Comparison of ENCODE assay signal across 13 mouse cellular contexts in the genomic region with DNA sequence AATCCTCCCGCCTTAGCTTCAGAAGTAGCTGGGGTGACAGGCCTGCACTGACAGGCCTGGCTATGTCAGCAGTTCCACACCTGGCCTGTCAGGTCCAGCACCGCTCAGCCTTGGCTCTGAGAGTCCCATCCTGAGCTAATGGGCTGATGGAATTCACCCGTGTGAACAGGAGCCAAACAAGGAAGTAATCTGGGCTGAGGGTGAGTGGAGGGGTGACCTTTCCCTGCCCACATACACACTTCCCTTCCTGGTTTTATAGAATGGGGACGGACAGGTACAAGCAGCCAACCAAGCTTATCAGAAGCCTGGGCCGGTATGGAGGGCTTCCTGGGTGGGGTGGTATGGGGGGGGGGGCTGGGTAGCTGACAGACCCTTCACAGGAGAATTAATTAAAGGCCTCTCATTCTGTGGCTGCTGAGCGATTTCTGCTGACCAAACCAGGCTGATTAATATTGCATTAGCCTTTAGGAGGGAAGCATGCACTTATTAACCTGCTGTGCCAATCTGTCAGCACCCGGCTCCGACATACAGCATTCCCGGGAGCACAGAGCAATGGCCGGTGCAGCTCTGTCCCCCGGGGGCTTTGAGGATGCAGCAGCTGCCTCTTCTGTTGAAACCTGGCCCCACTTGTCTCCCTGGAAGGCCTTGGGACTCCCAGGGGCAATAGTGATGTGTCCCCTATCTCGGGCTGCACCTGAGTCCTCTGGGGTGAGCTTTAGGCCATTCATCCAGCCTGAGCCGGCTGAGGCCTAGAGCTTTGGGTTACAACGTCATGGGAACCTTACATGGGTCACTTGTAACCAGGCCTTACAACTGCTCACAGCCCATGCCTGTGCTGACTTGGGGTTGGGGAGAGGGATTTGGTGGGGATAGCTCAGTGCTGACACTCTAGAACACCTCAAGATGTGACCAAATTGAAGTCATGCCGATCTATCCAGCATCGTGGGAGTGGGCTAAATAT.
DNase-seq lines count a peak whose midpoint lies in the region; ATAC-seq and TF ChIP-seq lines count a peak whose summit lies in the region.
"Had no signal": no experiment of that assay in that cellular context is flagged by ENCODE, and none has a peak within 500 bp of the region (broad histone marks: within the 10 kb centered on the region; RNA-seq: fewer than 3 reads in every experiment).

No protein-coding gene starts in this region.

- no peaks in the 10 kb centered on the region for H3K27me3 ChIP-seq in hindbrain, embryonic 11.5 days (ENCODE audit: control insufficient read depth, insufficient read depth, low read length)
- H3K27me3 ChIP-seq in hindbrain, embryonic 14.5 days (ENCODE audit: control insufficient read depth, insufficient read depth, low read length), result no peaks in the 10 kb centered on the region
- H3K27me3 ChIP-seq in heart, adult 2 months (ENCODE audit: control insufficient read depth, insufficient read depth, low read length), result no peaks in the 10 kb centered on the region
- no peaks in the 10 kb centered on the region; the same call in 1 of the 2 replicates for H3K27me3 ChIP-seq in heart, embryonic 11.5 days (ENCODE audit: control insufficient read depth, insufficient read depth, low read length)
- H3K27me3 ChIP-seq: embryonic facial prominence, embryonic 12.5 days had no signal

- H3K9me3 ChIP-seq in hindbrain, embryonic 11.5 days (ENCODE audit: control insufficient read depth, low read length), result no peaks in the 10 kb centered on the region
- no peaks in the 10 kb centered on the region for H3K9me3 ChIP-seq in hindbrain, embryonic 14.5 days (ENCODE audit: control insufficient read depth, low read length)
- H3K9me3 ChIP-seq in heart, embryonic 11.5 days (replicated peaks; ENCODE audit: control insufficient read depth, low read length), result no peaks in the 10 kb centered on the region
- H3K9me3 ChIP-seq: embryonic facial prominence, embryonic 12.5 days; heart, embryonic 15.5 days; limb, embryonic 13.5 days had no signal

- H3K4me3 ChIP-seq in hindbrain, embryonic 11.5 days (ENCODE audit: low read depth, low read length), result no peak overlapping the region
- H3K4me3 ChIP-seq in hindbrain, embryonic 14.5 days (replicated peaks; ENCODE audit: low read length), result no peak overlapping the region
- H3K4me3 ChIP-seq in heart, adult 2 months, result no peak overlapping the region
- H3K4me3 ChIP-seq in heart, embryonic 11.5 days (ENCODE audit: low read depth, low read length), result no peak overlapping the region
- H3K4me3 ChIP-seq: embryonic facial prominence, embryonic 12.5 days; heart, embryonic 15.5 days; limb, embryonic 13.5 days had no signal

- no peaks in the 10 kb centered on the region for H3K79me2 ChIP-seq in heart, adult 2 months (replicated peaks; ENCODE audit: control insufficient read depth, insufficient read depth, low read length)

- no peak for TF ChIP-seq POLR2A in heart, adult 2 months (IDR thresholded peaks at IDR 0.05; ENCODE audit: insufficient read depth, low read depth, low read length)

- TF ChIP-seq CTCF in heart, adult 2 months (IDR thresholded peaks at IDR 0.05), result no peak

- no peaks in the 10 kb centered on the region for H3K36me3 ChIP-seq in hindbrain, embryonic 11.5 days (ENCODE audit: control insufficient read depth, insufficient read depth, low read length)
- no peaks in the 10 kb centered on the region for H3K36me3 ChIP-seq in hindbrain, embryonic 14.5 days (replicated peaks; ENCODE audit: control insufficient read depth, insufficient read depth)
- no peaks in the 10 kb centered on the region for H3K36me3 ChIP-seq in heart, adult 2 months (ENCODE audit: control insufficient read depth, insufficient read depth, low read length)
- no peaks in the 10 kb centered on the region for H3K36me3 ChIP-seq in heart, embryonic 11.5 days (ENCODE audit: control insufficient read depth, insufficient read depth, low read length)
- H3K36me3 ChIP-seq: embryonic facial prominence, embryonic 12.5 days; heart, embryonic 15.5 days; limb, embryonic 13.5 days had no signal

- no peak overlapping the region for H3K9ac ChIP-seq in hindbrain, embryonic 11.5 days (ENCODE audit: low read depth, low read length)
- no peak overlapping the region for H3K9ac ChIP-seq in hindbrain, embryonic 14.5 days
- no peak overlapping the region for H3K9ac ChIP-seq in heart, adult 2 months (ENCODE audit: low read depth, low read length)
- H3K9ac ChIP-seq in heart, embryonic 11.5 days (ENCODE audit: low read depth, low read length), result no peak overlapping the region
- H3K9ac ChIP-seq: embryonic facial prominence, embryonic 12.5 days; heart, embryonic 15.5 days; limb, embryonic 13.5 days had no signal

- WGBS in hindbrain, embryonic 11.5 days, result 56% methylated on average over 16 of the region's 16 CpGs
- 43% methylated on average over 16 of the region's 16 CpGs for WGBS in hindbrain, embryonic 14.5 days
- 65% methylated on average over 16 of the region's 16 CpGs for WGBS in heart, adult 2 months
- WGBS in heart, embryonic 11.5 days (ENCODE audit: insufficient replicate concordance), result 61% methylated on average over 16 of the region's 16 CpGs

- peak; percentile 47 for DNase-seq in hindbrain, embryonic 11.5 days (ENCODE audit: low spot score)
- no peak for DNase-seq in hindbrain, embryonic 14.5 days (ENCODE audit: low spot score)
- peak; percentile 15 for DNase-seq in brain, adult 2 months (ENCODE audit: low read depth, low spot score)
- DNase-seq in kidney, adult 11 months, result peak; percentile 64
- peak; percentile 52 for DNase-seq in kidney, postnatal 14 days
- DNase-seq in heart, adult 2 months, result no peak
- no peak for DNase-seq in right cerebral cortex, postnatal 10 days (ENCODE audit: low spot score in 2 of 2)
- DNase-seq: adrenal gland, postnatal 10 days; cerebellum, postnatal 14 days had no signal

- H3K27ac ChIP-seq in hindbrain, embryonic 11.5 days (ENCODE audit: low read depth, low read length), result peak overlapping the region; percentile 54; the same call in 1 of the 2 replicates
- no peak overlapping the region for H3K27ac ChIP-seq in hindbrain, embryonic 14.5 days
- no peak overlapping the region for H3K27ac ChIP-seq in heart, adult 2 months
- H3K27ac ChIP-seq in heart, embryonic 11.5 days (ENCODE audit: low read depth, low read length), result no peak overlapping the region
- H3K27ac ChIP-seq: embryonic facial prominence, embryonic 12.5 days; heart, embryonic 15.5 days; limb, embryonic 13.5 days had no signal

- no peak for TF ChIP-seq EP300 in heart, adult 2 months (IDR thresholded peaks at IDR 0.05; ENCODE audit: insufficient read depth, low read depth, low read length)

- H3K4me1 ChIP-seq in hindbrain, embryonic 11.5 days (replicated peaks; ENCODE audit: control insufficient read depth, insufficient read depth, low read length), result no peaks in the 10 kb centered on the region
- H3K4me1 ChIP-seq in hindbrain, embryonic 14.5 days (replicated peaks; ENCODE audit: control insufficient read depth, insufficient read depth, low read length), result no peaks in the 10 kb centered on the region
- no peaks in the 10 kb centered on the region for H3K4me1 ChIP-seq in heart, adult 2 months (ENCODE audit: control insufficient read depth, insufficient read depth, low read length)
- H3K4me1 ChIP-seq in heart, embryonic 11.5 days (ENCODE audit: control insufficient read depth, insufficient read depth, low read length), result no peaks in the 10 kb centered on the region
- H3K4me1 ChIP-seq: embryonic facial prominence, embryonic 12.5 days; heart, embryonic 15.5 days; limb, embryonic 13.5 days had no signal

- intact Hi-C loops in heart, adult 2 months (cut with DNase I), result no loop called here

- peak; percentile 60 for ATAC-seq in hindbrain, embryonic 11.5 days (ENCODE audit: low FRiP score)
- no peak for ATAC-seq in hindbrain, embryonic 14.5 days (ENCODE audit: low FRiP score)
- ATAC-seq in heart, embryonic 11.5 days (replicated peaks; ENCODE audit: insufficient number of reproducible peaks, low FRiP score, low TSS enrichment), result no peak

- no peak overlapping the region for H3K4me2 ChIP-seq in hindbrain, embryonic 11.5 days (replicated peaks; ENCODE audit: low read depth, low read length)
- no peak overlapping the region for H3K4me2 ChIP-seq in hindbrain, embryonic 14.5 days (replicated peaks)
- H3K4me2 ChIP-seq in heart, embryonic 11.5 days, result no peak overlapping the region
- H3K4me2 ChIP-seq: embryonic facial prominence, embryonic 12.5 days; heart, embryonic 15.5 days; limb, embryonic 13.5 days had no signal

Comparison
In these comparisons a context has a peak if more than half of its experiments do, and no peak if none do; other contexts are left out.
1. DNase-seq: peak in hindbrain, embryonic 11.5 days (single experiment), brain, adult 2 months (single experiment), kidney, adult 11 months (single experiment) and kidney, postnatal 14 days (single experiment); none in hindbrain, embryonic 14.5 days (single experiment), heart, adult 2 months (0 of 2) and right cerebral cortex, postnatal 10 days (0 of 2).